Mouse (Mus musculus) gastrocnemius, postnatal 36 days (tissue): ENCODE results near the gene Srcap. TPM values are rescaled to one million over a fixed set of nuclear protein-coding genes. Genes with fewer than 3 reads are reported as not detected.

ENCODE experiments used
- microRNA-seq, 2 experiments: library from miRNA; unstranded; fragments of <30 nt; microRNA quantifications; one replicate each; pipeline ENCODE4 v1.2.0; 2021
- total RNA-seq, 2 experiments: library from RNA; stranded (reverse); gene quantifications; 2 replicates each; pipeline ENCODE4 v1.2.3; 2021

Srcap gene
- total RNA-seq, 2 experiments from 2014 or later: 43.7 to 51.0 TPM

Small RNAs within 50 kb of the gene (microRNA-seq; reads per million reads assigned to microRNA genes)
- gene Gm47278: 0 reads per million in 2 experiments
- gene Mir7060: 0 reads per million in 2 experiments

Other genes starting within 250 kb of the Srcap start
- gene Sephs2, start 237.9 kb upstream of the Srcap start, total RNA-seq: 10 to 100 TPM; 28.5 to 30.0 TPM
- gene Itgal, start 215.7 kb upstream of the Srcap start, total RNA-seq: under 1 TPM; 0.27 to 0.79 TPM
- 10 to 100 TPM; 29.4 to 30.7 TPM for gene Zfp768, start 166.4 kb upstream of the Srcap start, total RNA-seq
- gene Zfp747, start 135.9 kb upstream of the Srcap start, total RNA-seq: 1 to 10 TPM; 1.6 to 3.2 TPM
- gene 9130019O22Rik, start 124.8 kb upstream of the Srcap start, total RNA-seq: 1 to 10 TPM; 1.3 to 2.0 TPM
- gene E430018J23Rik, start 118.4 kb upstream of the Srcap start, total RNA-seq: 1 to 10 TPM; 1.3 to 2.6 TPM
- gene Zfp764, start 105.2 kb upstream of the Srcap start, total RNA-seq: 1 to 10 TPM in 1 of 2 experiments, under 1 TPM in 1; 0.89 to 2.1 TPM
- 1 to 10 TPM; 1.3 to 1.7 TPM for gene Zfp688, start 89.9 kb upstream of the Srcap start, total RNA-seq
- under 1 TPM; 0.69 to 0.87 TPM for gene Zfp689, start 62.8 kb upstream of the Srcap start, total RNA-seq
- 10 to 100 TPM; 14.7 to 19.3 TPM for gene Prr14, start 52.4 kb upstream of the Srcap start, total RNA-seq
- 10 to 100 TPM; 15.0 to 24.6 TPM for gene Fbrs, start 32.8 kb upstream of the Srcap start, total RNA-seq
- gene Gm42715, start 7.6 kb downstream of the Srcap start, total RNA-seq: 1 to 10 TPM; 4.2 to 5.4 TPM
- not detected for gene Tmem265, start 49.4 kb downstream of the Srcap start, total RNA-seq
- gene Phkg2, start 61.4 kb downstream of the Srcap start, total RNA-seq: 1 to 10 TPM; 7.6 to 9.8 TPM
- 1 to 10 TPM; 2.6 to 3.5 TPM for gene Ccdc189, start 76.6 kb downstream of the Srcap start, total RNA-seq
- gene Rnf40, start 76.8 kb downstream of the Srcap start, total RNA-seq: 10 to 100 TPM; 26.8 to 31.6 TPM
- gene Zfp629, start 103.8 kb downstream of the Srcap start, total RNA-seq: 10 to 100 TPM in 1 of 2 experiments, 1 to 10 TPM in 1; 6.1 to 10.4 TPM
- gene Bcl7c, start 196.9 kb downstream of the Srcap start, total RNA-seq: 10 to 100 TPM; 33.7 to 35.3 TPM
- gene Ctf1, start 200.8 kb downstream of the Srcap start, total RNA-seq: 10 to 100 TPM; 14.6 to 18.7 TPM
- not detected for gene Ctf2, start 220.2 kb downstream of the Srcap start, total RNA-seq
- 1 to 10 TPM; 1.9 to 2.5 TPM for gene Fbxl19, start 232.6 kb downstream of the Srcap start, total RNA-seq